Mouse (Mus musculus): Measurements from ENCODE around the gene Trappc11.

Trappc11 gene

DNA sequence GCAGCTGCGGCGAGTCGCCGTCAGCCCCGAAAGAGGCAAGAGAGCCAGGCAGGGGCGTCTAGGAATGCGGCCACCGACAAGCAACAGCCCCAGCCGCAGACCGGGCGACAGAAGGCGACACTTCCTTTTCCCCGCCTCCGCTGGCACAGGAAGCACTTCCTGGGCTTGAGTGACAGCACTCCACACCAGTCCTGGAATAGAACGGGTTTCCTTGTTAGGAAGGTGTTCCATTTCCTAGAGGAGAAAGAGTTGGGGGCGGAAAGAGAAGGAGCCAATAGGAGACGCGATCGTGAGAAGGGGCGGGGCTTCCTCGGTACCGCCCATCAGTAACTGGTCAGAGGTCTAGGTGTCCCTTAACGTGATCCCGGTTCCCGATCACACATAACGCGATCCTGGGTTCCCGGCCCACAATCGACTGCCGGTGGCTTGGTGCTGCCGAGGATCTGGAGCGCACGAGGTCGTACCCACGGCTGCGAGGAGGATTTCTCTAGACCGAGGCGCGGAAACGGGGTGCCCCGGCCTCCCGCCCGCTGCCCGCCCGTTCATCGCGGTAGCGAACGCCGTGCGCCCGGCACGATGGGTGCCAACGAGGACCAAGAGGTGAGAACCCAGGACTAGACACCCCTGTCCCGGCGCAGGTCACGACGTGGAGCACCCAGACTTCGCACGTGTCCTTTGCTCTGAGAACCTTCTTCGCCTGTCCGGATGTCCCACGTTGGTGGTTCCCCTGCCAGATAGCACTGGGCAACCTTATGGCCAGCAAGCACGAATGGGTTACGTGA lies at the start of gene Trappc11, which contains the start of gene Rwdd4a:
Gene Trappc11, minus strand, starts transcription at position 127 of the 782 bp plus-strand sequence.
Gene Rwdd4a, plus strand, starts transcription at position 321 of the 782 bp plus-strand sequence.
- peak; percentile 95 for DNase-seq

DNA sequence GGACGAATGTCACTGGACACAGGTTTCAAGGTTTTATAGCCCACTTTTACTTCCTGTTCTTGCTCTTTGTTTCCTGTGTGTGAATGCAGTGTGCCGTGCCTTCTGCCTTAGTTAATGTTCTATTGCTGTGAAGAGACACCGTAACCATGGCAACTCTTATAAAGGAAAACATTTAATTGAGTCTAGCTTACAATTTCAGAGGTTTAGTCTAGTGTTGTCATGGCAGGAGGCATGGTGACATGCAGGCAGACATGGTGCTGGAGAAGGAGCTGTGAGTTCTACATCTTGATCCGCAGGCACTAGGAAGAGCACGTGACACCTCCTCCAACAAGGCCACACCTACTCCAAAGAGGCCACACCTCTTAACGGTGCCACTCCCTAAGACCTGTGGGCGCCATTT lies 48.2 kb upstream of the Trappc11 start:
- DNase-seq = no peak

DNA sequence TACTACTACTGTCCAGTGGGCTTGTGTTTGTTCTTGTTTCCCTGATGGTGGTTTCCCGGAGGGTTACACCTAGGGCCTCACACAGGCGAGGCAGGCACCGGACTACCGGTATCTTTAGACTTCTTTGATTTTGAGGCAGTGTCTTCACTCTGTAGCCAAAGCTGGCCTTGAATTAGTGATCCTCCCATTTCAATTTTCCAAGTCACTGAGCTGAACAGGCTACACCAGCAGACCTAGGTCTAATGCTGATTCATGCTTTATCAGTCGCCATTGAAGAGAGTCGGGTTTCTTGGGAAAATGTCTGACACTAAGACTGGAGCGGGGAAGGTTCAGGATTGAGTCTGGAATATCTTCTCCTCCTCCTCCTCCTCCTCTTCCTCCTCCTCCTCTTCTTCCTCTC lies 40.2 kb upstream of the Trappc11 start:
- no peak for DNase-seq

DNA sequence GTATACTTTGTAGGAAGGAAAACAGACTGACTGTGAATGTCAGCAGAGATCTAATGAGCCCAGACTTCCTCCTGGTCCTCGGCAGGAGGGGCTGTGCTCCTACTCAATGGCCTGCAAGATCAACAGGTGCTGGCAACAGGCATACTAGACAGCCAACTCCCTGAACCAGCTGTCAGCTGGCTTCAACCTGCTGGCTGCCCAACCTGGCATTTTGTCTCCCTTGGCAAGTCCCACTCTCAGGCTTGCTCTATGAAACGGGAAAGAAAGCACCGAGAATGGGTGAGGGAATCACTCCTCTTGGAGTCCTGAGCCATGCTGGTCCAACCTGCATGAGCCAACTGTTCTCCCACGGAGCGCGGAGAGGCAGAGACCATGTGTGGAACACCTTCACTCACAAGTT lies 36.9 kb upstream of the Trappc11 start:
- DNase-seq = no peak

DNA sequence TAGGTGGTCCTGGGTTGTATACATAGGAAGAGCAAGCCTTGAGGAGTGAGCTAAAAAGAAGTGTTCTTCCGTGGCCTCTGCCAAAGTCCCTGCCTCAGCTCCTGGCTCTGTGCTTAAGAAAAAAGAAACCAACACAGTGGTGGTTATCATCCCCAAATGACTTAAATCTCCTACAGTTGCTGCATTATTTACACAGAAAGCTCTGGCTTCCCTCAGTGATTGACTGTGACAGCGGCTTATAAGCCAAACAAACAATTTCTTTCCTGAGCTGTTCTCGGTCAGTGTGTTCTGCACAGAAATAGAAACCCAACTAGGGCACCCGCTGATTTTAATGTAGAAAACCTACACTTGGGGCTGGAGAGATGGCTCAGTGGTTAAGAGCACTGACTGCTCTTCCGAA lies 34.8 kb upstream of the Trappc11 start:
- DNase-seq = no peak

DNA sequence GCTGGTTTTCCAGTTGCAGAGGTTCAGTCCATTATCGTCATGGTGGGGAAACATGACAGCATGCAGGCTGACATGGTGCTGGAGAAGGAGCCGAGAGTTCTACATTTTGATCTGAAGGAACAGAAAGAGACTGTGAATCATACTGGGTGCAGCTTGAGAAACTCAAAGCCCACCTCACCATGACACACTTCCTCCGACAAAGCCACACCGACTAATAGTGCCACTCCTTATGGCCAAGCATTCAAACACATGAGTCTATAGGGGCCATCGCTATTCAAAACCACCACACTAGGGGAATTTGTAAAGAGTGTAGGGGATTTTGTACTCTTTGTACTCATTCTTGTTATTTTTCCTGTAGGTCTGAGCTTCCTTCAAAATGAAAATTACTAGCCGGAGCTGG lies 33.3 kb upstream of the Trappc11 start:
- no peak for DNase-seq

DNA sequence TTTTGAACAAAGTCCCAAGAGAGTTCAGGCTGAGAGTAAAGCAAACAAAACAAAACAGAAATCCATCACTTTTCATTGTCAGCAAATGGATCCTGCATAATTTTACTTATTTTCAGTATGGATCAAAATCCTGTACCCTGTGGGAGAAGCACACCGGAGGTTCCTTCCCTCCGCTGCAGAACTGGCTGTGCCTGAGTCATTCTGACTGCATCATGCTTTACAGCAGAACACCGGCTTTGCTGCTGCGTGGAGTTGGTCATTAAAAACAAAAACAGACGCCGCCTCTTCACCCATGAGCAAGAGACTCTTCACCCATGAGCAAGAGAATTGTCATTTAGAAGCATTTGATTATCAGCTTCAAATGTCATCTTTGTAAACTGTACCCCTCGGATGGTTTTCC lies 27.5 kb upstream of the Trappc11 start:
- no peak for DNase-seq

DNA sequence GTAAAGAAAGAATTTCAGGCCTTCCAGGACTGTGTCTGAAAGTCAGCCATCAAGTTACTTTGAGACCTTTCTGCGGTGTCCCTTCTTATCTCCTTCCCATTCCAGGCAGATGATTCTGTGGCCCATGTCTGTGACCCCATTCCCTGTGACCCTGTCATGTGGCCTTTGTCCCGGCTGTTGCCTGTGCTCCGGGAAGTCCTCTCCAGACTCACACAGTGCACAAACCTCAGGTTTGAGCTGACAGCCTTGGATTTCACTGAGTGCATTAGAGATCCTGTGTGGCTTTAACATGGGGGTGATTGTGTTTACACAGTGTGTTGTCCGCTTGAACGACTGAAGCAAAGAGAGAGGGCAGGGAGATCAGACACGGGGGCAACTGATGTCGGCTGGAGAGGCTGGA lies 25.0 kb upstream of the Trappc11 start:
- DNase-seq = no peak

DNA sequence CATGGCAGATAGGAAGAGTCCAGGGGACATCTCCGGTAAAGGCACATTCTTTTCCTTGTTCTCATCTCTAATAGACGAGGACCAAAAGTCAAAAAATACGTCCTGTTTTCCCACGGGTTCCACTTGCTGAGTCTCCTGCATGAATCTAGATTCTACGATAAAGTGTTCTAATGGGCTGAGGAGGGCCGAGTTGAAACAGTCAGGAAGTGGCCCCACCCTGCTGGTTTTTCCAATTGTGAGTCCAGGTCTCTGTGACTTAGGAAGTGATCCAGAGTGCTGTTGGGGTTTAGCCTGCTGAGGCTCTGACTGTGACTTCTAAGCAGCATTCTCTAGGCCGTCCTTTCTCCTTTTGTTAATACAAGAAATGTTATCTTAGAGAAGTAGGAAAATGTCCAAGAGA lies 23.2 kb upstream of the Trappc11 start:
- no peak for DNase-seq

DNA sequence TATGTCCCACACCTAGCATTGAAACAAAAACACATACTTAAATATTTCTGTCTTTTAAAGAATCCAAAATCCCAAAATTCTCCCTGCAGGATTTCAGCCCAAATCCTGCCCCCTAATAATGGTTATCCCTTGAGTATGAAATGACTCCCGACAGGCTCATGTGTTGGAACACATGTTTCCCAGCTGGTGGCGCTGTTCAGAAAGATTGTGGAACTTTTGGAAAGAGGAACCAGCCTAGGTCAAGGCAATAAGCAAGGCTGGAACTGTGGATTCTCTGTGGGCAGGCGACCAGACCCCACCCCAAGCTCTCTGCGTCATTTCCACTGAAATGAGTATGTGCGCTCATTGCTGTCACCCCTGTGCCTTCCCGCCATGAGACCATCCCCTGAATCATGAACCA lies 20.3 kb upstream of the Trappc11 start:
- DNase-seq = no peak

DNA sequence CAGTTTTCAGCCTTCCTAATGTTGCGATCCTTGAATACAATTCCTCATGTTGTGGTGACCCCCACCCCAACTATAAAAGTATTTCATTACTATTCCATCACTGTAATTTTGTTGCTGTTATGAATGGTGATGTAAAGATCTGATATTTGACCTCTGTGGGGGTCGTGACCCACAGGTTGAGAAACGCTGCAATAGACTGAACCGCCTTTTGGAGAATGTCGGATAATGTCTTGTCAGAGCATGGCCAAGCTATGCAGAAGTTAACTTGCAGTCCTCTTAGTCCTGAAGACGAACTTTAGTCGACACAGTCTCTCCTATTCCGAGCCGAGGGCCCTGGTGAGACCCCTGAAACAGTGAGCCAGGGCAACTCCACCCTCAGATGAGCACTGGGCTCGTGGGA lies 13.8 kb upstream of the Trappc11 start:
- DNase-seq = no peak

DNA sequence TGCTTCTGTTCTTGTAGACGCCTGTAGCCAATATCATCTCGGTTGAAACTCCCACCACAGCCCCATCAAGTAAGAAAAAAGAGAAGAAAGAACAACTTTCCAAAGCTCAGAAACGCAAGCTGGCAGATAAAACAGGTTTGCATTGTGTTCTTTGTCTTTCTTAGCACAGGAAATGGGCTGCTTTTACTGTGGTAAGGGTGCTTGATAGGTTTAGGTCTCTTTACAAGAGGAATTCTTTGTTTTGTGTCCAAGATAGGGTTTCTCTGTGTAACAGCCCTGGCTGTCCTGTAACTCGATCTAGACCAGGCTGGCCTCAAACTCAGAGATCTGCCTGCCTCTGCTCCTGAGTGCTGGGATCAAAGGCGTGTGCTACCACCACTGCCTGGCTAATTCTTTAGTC lies 10.8 kb upstream of the Trappc11 start:
- DNase-seq = no peak

DNA sequence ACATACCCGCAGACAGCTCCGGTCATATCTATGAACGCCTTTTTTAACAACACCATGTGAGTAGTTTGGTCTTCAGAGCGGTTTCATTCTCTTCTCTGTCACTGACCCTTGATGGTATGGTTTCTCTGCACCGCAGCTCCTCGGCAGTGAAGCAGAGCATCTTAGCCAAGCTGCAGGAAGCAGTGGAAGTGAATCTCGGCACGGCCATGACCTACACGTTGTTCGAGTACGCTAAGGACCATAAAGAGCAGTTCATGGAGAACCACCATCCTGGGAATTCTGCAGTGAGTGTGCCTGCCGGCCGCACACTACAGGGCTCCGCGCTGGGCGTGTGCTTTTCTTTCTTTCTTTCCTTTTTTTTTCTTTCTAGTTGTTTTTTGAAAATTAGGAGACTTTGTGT lies 9.5 kb upstream of the Trappc11 start:
- no peak for DNase-seq

DNA sequence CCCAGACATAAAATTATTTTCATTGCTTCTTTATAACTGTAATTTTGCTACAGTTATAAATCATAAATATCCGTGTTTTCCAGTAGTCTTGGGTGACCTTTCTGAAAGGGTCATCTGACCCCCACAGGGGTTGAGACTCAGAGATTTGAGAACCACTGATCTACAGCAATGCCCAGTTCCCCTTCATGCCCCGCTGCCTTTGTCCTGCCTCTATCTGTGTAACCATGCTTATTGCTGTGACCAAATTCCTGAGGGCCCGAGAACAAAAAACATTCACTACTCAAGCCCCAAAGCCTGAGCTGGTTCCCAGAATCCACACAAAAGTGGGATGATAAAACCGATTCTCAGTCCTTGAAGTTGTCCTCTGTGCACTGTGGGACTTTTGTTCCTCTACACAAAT lies 5.1 kb upstream of the Trappc11 start:
- no peak for DNase-seq

DNA sequence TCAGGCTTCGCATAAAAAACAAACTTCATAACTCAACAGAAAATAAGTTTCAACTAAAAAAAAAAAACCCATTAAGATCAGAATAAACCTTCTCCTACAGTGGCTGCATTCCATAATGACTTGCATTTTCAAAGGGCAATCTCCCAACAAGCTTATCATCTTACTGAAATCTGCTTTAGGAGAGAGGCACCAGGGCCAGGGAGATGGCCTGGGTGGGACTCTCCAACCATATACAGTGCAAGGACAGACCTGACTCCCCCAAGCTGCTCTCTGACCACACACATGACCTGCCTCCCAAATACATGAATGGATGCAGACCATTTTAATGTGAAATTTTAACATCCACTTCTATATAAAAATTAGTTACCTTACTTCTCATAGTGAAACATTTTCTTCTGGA lies 5.2 kb downstream of the Trappc11 start:
- no peak for DNase-seq

DNA sequence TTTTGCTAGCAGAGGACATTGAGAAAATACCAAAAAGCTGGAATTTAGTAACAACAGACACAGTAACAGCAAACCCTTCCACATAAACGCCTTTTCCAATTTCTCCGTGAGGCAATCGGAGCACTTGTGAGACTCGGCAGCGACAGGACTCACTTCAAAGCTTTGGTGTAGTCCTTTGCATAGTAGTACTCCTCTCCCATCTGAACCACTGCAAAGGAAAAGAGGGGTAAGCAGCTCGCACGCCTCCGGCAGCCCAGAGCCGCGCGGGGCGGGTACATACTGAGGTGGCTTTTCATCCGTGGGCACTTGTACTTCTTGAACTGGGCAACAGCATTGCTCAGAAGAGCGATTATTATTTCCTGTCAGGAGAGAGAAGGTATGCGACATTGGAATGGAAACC lies 19.7 kb downstream of the Trappc11 start:
- DNase-seq = no peak

DNA sequence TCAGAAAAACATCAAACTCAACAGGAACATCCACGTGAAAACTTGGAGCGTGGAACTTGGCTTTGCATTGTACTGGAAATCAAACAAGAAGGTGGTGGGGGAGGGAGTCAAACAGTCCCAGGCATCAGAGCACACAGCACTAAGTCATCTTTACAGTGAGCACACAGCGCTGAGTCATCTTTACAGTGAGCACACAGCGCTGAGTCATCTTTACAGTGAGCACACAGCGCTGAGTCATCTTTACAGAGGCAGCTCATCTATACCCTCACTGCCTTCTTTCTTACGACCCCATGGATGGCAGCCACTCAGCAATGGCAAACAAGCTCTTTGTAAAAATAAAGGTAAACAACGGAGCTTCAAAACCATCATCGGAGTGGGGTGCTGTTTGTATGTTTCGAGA lies 22.3 kb downstream of the Trappc11 start:
- DNase-seq = no peak

DNA sequence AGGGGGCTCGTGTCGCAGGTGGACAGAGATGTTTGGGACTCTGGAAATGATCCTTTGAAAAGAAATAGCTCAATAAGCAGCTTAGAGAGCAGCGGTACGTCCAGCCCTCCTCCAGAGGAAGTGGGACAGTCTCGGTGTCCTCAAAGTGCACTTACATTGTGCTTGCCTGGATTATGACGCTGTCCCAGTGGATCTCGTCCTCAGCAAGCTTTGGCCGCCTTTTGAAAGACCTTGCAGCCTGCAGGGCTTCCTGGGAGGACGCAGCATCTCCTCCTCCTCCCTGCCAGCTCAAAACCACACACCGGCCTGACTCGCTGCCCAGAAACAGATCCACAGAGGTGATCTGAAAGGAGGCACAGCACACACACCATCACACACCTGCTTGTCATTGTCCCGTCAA lies 27.8 kb downstream of the Trappc11 start:
- no peak for DNase-seq

DNA sequence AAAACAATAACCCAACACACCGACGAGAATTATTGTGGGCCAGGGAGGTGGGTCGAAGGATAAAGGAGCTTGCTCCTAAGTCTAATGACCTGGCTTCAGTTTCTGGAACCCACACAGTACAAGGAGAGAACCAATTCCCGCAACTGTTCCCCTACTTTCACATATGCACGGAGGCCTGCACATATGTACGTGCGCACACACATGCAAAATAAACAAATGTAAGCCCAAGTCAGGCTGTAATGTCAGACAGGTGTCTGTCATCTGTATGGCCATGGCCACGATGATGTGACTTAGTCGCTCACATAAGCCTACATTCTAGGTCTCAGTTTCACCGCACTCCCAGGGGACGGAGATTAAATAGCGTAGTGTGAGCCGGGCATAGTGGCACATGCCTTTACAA lies 30.7 kb downstream of the Trappc11 start:
- no peak for DNase-seq

DNA sequence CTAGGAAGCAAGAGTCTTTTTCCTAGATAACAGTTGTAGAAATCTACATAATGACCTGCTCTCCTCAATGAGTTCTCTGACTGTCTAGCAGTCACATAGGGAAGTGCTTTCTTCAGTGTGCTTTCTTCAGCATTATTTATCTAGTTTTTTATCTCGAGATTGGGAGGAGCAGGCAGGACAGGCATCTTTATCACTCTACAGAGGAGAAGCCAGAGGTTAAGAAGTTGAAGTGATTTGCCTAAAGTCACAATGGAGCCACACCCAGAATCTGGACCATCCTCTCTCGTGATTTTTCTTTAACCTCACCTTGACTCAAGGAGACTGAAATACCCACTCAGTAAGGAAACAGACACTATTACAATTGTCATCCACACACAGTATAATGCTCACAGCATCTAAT lies 31.3 kb downstream of the Trappc11 start:
- DNase-seq = no peak

DNA sequence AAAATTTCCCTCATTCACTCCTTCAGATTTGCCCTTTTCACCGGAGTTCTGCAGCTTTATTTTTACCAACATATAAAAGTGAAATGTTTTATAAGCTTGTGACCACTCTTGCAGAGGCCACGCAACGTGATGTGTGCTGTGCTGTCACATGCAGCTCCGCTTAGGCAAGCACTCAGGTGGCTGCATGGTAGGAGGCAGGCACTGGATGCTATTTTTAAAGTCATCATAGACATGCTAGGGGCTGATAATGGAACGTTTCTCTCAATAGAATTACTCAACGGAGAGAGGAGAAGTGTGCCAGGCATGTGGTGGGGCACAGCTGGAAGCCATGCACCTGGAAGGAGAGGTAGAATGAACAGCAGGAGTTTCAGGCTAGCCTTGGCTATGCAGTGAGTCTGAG lies 37.8 kb downstream of the Trappc11 start:
- DNase-seq = no peak

DNA sequence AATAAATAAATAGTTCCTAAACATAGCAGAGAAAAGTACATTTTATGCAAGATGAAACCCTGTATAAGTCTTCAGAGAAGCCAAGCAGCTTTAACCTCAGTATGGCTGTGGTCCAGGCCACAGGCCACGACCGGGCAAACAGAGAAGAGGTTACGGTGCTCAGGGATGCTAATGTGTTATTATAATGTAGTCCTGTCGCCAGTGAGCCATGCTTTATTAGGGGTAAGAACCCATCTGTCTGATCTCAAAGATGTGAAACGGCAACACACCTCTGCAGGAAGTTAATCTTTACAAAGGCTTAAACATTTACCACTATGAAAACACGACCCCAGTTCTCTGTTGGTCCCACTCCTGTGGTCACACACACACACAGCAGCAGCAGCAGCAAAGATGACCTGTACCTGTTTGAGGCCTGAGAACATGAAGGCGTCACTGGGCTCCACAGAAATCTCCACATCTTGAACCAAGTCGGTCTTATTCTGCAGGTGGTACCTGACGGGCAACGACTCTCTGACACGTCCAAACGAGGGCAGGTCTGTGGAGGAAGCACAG lies 38.6 kb downstream of the Trappc11 start:
- DNase-seq = no peak

DNA sequence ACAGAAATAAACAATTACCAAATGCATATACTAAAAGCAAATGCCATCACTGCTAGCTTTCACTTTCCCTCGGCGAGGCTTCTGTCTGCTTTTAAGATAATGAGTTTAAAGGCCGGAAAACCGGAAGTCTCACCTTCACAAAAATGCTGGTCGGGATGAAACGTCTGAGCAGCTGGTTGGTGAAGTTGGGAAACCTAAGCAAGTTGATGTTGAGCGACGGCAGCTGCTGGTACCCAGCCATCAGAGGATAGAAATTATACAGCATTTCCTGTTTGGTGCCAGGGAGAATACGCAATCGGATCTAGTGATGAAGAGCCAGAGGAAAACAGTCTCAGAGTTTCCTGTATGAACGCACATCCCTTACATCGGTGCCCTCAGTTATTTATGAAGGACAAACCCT lies 40.2 kb downstream of the Trappc11 start:
- no peak for DNase-seq

DNA sequence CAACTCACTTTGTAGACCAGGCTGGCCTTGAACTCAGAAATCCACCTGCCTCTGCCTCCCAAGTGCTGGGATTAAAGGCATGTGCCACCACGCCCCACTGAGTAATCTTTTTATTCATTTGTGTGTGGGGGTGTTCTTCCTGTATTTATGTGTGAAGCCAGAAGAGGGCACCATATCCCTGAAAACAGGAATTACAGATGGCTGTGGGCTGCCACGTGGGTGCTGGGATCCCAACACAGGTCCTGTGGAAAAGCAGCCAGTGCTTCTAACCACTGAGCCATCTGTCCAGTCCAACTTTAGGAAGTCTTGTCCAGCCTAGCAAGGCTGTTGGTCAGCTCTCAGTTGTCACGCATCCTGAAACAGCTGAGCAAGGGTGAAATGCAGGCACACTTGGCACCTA lies 46.0 kb downstream of the Trappc11 start:
- DNase-seq = no peak

Data from cerebellum, adult 8-10 months (tissue).